Mouse (Mus musculus) thymus, adult 2 months (tissue): ENCODE measurements around the gene Gm7030.
A peak's percentile ranks its signal among the peaks of the same experiment; 100 is the strongest.
"Not testable (repeated sequence)": the region's sequence is repeated elsewhere in the genome, so short reads cannot be mapped to it uniquely, and the experiment has no call there.

Experiments used
- CTCF ChIP-seq: fragments of 200-500 bp; IDR thresholded peaks from 2 replicates; pipeline ENCODE4 v1.5.1; 2012; ENCODE audit warnings: mild to moderate bottlenecking, control low read depth, low read length, moderate library complexity, borderline replicate concordance; ENCODE audit not compliant: control insufficient read depth, poor library complexity, insufficient read depth; ENCODE audit errors: extremely low read depth
- POLR2A ChIP-seq: fragments of 200-500 bp; IDR thresholded peaks from 2 replicates; pipeline ENCODE4 v1.6.1; 2012; ENCODE audit warnings: mild to moderate bottlenecking, low read length, control low read depth, moderate library complexity; ENCODE audit not compliant: control insufficient read depth, poor library complexity, insufficient read depth; ENCODE audit errors: extremely low read depth

GRCm38 (mm10) chr17:36178938-36179337, 49.7 kb upstream of the Gm7030 start:
- peak; percentile 32; the same call in 1 of the 2 replicates for TF ChIP-seq POLR2A
- not testable (repeated sequence) for TF ChIP-seq CTCF
